Mouse (Mus musculus) heart, postnatal 25 days (tissue): Measurements from ENCODE around the gene Slc39a5. TPM values are rescaled to one million over a fixed set of nuclear protein-coding genes. Genes with fewer than 3 reads are reported as not detected.
A peak's percentile ranks its signal among the peaks of the same experiment; 100 is the strongest.

Experiments
- DNase-seq: peaks from one replicate; pipeline ENCODE4 v3.0.0; 2022; ENCODE audit warnings: low spot score
- intact Hi-C: fragments of 180-260 bp; cut with DNase I; formaldehyde crosslinking; loops from one replicate; pipeline ENCODE4 v1.15.1; 2025
- total RNA-seq, 2 experiments: library from RNA; stranded (reverse); gene quantifications; 2 replicates each; pipeline ENCODE4 v1.2.3; 2021

Gene Slc39a5
- not detected for total RNA-seq

- intact Hi-C loops = no loop called here
- DNase-seq = no peak
Observed at GRCm38 (mm10) chr10:128401056-128401455, at the start of gene Slc39a5. Gene Slc39a5 (minus strand): TSS chr10:128401229.

DNA sequence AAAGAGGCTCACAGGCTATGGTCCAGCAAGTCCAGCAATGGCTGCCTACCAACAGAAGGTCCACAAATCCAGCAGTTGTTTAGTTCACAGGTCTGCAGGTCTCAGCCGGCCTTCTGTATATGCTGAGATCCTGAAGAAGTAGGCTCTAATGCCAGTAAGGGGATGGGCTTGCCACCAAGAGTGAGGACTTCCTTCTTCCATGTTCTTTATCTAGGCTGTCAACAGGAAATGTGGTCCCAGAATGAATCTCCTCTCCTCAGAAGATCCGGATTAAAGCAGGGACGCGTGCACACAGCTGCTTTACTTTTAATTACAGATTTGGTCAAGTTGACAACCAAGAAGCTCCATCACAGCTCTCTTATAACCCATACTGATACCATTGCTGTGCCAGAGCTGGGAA, 44.4 kb upstream of the Slc39a5 start:
- DNase-seq = no peak
- intact Hi-C loops = loop anchor here (2.0 kb wide), 1 partner anchor 67 kb away; no protein-coding TSS in a partner anchor

DNA sequence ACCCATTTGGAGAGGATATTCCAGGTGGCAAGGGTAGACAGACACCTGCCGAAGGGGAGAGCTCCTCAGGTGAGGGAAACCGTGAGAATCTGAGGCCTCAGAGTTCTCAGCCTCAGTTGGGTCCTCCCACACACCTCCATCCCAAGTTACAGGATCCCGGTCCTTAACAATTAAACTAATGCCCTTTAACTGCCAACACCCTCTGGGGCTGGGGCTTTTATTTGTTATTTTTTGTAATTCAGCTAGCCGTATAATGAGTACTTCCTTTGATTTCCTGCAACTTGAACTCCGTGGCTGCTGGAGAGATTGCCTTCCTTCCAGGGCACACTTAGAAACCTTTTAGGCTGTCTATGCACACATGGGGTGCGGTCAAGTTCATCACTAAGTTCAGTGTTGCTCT, 43.3 kb upstream of the Slc39a5 start:
- DNase-seq = no peak
- intact Hi-C loops = loop anchor here (2.0 kb wide), 1 partner anchor 66 kb away; no protein-coding TSS in a partner anchor

- intact Hi-C loops = no loop called here
- no peak for DNase-seq
Observed at GRCm38 (mm10) chr10:128442718-128443117, 41.7 kb upstream of the Slc39a5 start.

GRCm38 (mm10) chr10:128441324-128442119, 40.5 kb upstream of the Slc39a5 start:
- no peak for DNase-seq
- intact Hi-C loops = no loop called here

GRCm38 (mm10) chr10:128440407-128440806, 39.4 kb upstream of the Slc39a5 start:
- intact Hi-C loops = no loop called here
- DNase-seq = no peak

GRCm38 (mm10) chr10:128438675-128439279, 37.7 kb upstream of the Slc39a5 start:
- intact Hi-C loops = no loop called here

GRCm38 (mm10) chr10:128436376-128436775, 35.3 kb upstream of the Slc39a5 start:
- DNase-seq = no peak
- intact Hi-C loops = no loop called here

More at GRCm38 (mm10) chr10:128438675-128439279, 37.7 kb upstream of the Slc39a5 start:
- no peak for DNase-seq

DNA sequence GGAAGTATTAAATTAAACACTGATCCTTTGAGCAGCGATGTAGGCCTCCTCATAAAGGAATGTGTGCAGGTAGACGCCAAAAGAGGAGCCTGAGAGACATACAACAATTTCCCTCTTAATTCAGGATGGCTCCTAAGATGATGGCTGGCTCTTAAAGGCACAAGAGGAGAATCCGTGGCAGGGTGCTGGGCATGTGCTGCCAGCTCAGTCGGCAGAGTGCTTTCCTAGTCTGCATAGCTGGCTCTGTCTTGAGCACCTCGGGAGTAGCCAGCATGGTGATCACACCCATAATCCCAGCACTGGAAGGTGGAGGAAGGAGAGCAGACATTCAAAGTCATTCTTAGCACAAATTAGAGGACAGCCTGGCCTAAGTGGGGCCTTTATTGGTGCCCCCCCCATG, 34.8 kb upstream of the Slc39a5 start:
- intact Hi-C loops = no loop called here
- DNase-seq = no peak

DNA sequence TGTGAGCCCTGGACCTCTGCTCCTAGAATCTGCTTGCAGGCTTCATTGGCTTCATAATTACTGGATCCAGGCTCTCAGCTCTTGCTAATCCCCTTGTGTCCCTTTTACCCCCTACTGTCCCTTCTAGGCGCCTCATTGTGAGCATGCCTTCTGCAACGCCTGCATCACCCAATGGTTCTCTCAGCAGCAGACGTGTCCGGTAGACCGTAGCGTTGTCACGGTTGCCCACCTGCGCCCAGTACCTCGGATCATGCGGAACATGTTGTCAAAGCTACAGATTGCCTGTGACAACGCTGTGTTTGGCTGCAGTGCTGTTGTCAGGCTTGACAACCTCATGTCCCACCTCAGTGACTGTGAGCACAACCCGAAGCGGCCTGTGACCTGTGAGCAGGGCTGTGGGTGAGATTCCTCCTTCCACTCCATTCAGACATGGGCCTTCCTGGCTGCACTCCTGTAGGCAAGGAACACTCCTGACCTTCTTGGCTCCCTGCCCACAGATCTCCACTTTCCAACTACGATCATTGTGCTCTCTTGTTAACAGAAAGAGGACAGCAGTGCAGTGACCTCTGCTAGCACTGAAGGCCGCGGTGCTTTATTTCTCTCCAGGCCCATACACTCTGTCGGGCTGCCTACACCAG, 34.3 kb upstream of the Slc39a5 start:
- peak; percentile 14 for DNase-seq
- intact Hi-C loops = no loop called here

GRCm38 (mm10) chr10:128434681-128435080, 33.7 kb upstream of the Slc39a5 start:
- intact Hi-C loops = no loop called here

DNA sequence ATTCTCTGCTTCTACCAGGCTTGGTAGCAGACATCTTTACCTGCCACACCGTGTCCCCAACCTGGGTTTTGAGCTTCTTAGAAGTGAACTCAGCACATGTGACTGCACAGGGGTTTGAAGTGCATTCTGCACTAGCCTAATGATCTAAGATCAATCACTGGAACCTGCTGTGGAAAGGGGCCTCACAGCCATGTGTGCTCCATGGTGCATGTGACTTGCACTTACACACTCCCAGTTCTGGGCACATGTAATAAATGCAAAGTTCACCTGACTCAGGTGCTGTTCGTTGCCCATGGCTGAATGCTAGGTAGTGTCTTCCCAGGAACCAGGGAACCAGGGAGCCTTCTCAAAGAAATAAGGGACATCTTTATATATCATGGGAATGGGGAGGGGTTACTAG, 32.4 kb upstream of the Slc39a5 start:
- intact Hi-C loops = no loop called here
- DNase-seq = no peak

More at GRCm38 (mm10) chr10:128434681-128435080, 33.7 kb upstream of the Slc39a5 start:
- DNase-seq = no peak

- intact Hi-C loops = no loop called here
- DNase-seq = no peak
Observed at GRCm38 (mm10) chr10:128429454-128429853, 28.4 kb upstream of the Slc39a5 start.

DNA sequence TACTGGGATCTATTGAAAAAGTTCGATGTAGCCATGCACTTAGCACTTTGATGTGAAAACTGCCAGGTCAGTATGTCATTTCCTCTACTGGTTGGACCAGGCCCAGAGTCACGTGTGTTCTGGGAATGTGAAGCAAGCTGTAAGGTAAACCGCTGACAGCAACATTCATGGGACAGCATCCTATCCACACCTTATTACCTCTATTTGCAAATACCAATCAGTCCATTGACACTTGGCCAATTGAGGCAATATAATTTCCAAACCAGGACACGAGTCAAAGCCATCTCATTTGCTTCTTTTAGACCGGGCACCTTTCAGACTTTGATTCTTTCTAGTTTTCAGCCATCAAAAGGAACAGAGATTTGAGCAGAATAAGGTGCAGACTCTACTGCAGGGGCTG, 28.0 kb upstream of the Slc39a5 start:
- intact Hi-C loops = no loop called here
- no peak for DNase-seq

- DNase-seq = no peak
- intact Hi-C loops = no loop called here
Observed at GRCm38 (mm10) chr10:128425260-128425659, 24.2 kb upstream of the Slc39a5 start.

GRCm38 (mm10) chr10:128424604-128425003, 23.6 kb upstream of the Slc39a5 start:
- DNase-seq = no peak
- intact Hi-C loops = no loop called here

DNA sequence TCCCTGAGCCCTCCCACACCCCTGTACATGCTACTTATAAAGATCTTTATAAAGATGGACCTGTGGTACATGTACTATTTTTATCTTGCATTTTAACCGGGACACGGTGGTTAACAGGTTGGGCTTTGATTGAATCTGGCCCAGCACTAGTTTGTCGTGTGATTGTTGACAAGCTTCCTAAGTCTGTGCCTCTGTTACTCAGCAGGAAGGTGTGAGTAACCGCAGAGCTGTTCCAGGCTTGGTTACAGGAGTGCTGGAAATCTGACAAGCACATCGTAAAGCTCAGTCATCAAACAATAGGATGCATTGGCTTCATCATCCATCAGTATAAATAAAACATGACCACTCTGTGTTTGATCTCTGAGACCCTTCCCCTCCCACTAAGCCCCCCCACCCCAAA, 21.4 kb upstream of the Slc39a5 start:
- no peak for DNase-seq
- intact Hi-C loops = no loop called here

- intact Hi-C loops = no loop called here
- DNase-seq = no peak
Observed at GRCm38 (mm10) chr10:128414848-128415247, 13.8 kb upstream of the Slc39a5 start.

GRCm38 (mm10) chr10:128413076-128413475, 12.0 kb upstream of the Slc39a5 start:
- no peak for DNase-seq
- intact Hi-C loops = no loop called here

GRCm38 (mm10) chr10:128412558-128412957, 11.5 kb upstream of the Slc39a5 start:
- intact Hi-C loops = no loop called here
- no peak for DNase-seq

- intact Hi-C loops = no loop called here
- DNase-seq = no peak
Observed at GRCm38 (mm10) chr10:128412055-128412381, 11.0 kb upstream of the Slc39a5 start.
